Mouse (Mus musculus) limb, embryonic 15.5 days (tissue): ENCODE data around the gene Atpaf2. TPM values are rescaled to one million over a fixed set of nuclear protein-coding genes. Genes with fewer than 3 reads are reported as not detected.
A peak's percentile ranks its signal among the peaks of the same experiment; 100 is the strongest.
"Not testable (repeated sequence)": the region's sequence is repeated elsewhere in the genome, so short reads cannot be mapped to it uniquely, and the experiment has no call there.

ENCODE experiments used
- ATAC-seq: fragments of 200-750 bp; cut with Nextera tagmentation; 2 replicates; pipeline ENCODE4 v1.8.0; 2017; ENCODE audit warnings: low read depth, moderate TSS enrichment; ENCODE audit not compliant: insufficient number of reproducible peaks, low FRiP score, low TSS enrichment
- H3K27ac ChIP-seq: fragments of 300-500 bp; sonication (generic); 2 replicates; pipeline ENCODE4 v1.5.1; 2015; ENCODE audit warnings: moderate library complexity, mild to moderate bottlenecking, inconsistent platforms
- H3K27me3 ChIP-seq: fragments of 300-500 bp; sonication (generic); 2 replicates; pipeline ENCODE4 v1.6.1; 2015; ENCODE audit warnings: inconsistent platforms
- H3K36me3 ChIP-seq: fragments of 300-500 bp; sonication (generic); 2 replicates; pipeline ENCODE4 v1.6.1; 2015; ENCODE audit warnings: inconsistent platforms
- H3K4me1 ChIP-seq: fragments of 300-500 bp; sonication (generic); 2 replicates; pipeline ENCODE4 v1.6.1; 2015; ENCODE audit warnings: inconsistent platforms
- H3K4me2 ChIP-seq: fragments of 300-500 bp; sonication (generic); 2 replicates; pipeline ENCODE4 v1.6.1; 2015; ENCODE audit warnings: mild to moderate bottlenecking, inconsistent platforms
- H3K4me3 ChIP-seq: fragments of 300-500 bp; sonication (generic); 2 replicates; pipeline ENCODE4 v1.5.1; 2015; ENCODE audit warnings: mild to moderate bottlenecking, inconsistent platforms
- H3K9ac ChIP-seq: fragments of 300-500 bp; sonication (generic); 2 replicates; pipeline ENCODE4 v1.6.1; 2015; ENCODE audit warnings: inconsistent platforms
- H3K9me3 ChIP-seq: fragments of 300-500 bp; sonication (generic); 2 replicates; pipeline ENCODE4 v1.6.1; 2016; ENCODE audit warnings: inconsistent platforms
- WGBS: fragments of 180-500 bp; shearing (Covaris S2); methylation state at CpG from one replicate; pipeline ENCODE4 v1.1.7; 2015; 5-methylcytosine and 5-hydroxymethylcytosine counted together
- polyA plus RNA-seq: library from polyadenylated mRNA; unstranded; fragments of >200 nt; fragmentation: Nextera tagmentation; extraction: Ambion mirVana; gene quantifications from 2 replicates; pipeline ENCODE4 v1.2.1, GENCODE M21; 2015

Atpaf2 gene
- polyA plus RNA-seq = 52.4 and 55.4 TPM in 2 replicates

DNA sequence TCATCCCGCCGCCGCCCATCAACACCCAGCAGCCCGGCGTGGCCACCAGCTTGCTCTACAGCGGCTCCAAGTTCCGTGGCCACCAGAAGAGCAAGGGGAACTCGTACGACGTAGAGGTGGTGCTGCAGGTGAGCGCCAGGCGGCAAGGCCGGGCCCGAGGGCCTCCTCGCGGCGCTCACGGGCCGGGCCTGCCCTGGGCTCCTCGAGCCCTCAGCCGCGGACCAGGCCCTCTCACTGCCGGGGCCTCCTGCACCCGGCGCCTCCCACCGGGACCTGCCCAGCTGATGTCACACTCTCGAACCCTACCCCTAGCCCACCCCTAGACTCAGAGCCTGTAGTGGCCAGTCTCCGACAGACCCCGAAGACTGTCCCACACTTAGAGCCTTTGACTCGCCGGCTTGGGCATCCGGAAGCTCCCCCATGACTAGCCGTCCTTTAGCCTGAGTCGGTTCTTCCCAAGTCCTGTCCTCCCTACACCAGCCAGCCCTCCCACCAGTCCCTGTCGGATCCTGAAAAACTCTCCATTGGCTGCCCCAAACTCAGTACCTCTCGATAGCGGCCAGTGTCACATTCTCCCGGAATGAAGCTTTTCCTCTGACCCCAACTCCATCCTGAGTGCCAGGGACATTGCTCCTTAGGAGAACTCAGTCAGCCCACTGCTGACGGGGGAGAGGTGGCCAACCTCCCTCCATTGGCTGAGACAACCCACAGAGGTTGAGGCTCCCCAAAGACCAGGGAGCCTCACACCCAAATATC, at the start of gene Atpaf2:
Atpaf2 (minus strand) TSS at position 741 of the 756 bp plus-strand sequence.
- H3K36me3 ChIP-seq = no peaks in the 10 kb centered on the region
- no peaks in the 10 kb centered on the region for H3K27me3 ChIP-seq
- peaks cover 26% of the 10 kb centered on the region for H3K4me1 ChIP-seq
- H3K9ac ChIP-seq = peak within 1 kb of the TSS; percentile 84
- peak within 1 kb of the TSS; percentile 66 for H3K4me2 ChIP-seq
- H3K27ac ChIP-seq = peak within 1 kb of the TSS; percentile 90
- peak; percentile 28 for ATAC-seq
- no peaks in the 10 kb centered on the region for H3K9me3 ChIP-seq
- H3K4me3 ChIP-seq = peak within 1 kb of the TSS; percentile 85
- WGBS = under 1% methylated on average over 39 of the region's 39 CpGs

DNA sequence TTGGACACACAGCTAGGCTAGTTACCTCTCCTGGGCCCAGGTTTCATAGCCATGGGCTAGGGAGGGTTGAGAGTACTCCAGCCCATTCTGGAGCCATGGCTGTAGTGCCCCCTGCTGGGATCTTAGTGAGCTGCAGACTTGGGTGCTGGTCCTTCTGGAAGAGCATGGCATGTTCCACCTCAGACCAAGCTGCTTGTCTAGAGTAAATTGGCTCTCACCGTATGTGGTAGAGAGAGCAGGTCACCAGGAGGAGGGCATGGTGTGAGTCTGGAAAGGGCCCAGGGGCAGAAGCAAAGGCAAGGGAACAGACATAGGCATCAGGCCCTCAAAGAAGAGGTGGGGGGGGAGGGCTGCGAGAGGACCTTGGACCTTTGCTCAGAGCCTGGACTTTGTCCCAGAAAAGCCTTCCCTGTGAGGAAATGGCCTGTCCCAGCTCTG, 47.7 kb upstream of the Atpaf2 start:
- Histone ChIP-seq H3K36me3 (peaks cover 94% of the 10 kb centered on the region), H3K9me3 (no peaks in the 10 kb centered on the region)
- WGBS = 79% methylated on average over 2 of the region's 2 CpGs

DNA sequence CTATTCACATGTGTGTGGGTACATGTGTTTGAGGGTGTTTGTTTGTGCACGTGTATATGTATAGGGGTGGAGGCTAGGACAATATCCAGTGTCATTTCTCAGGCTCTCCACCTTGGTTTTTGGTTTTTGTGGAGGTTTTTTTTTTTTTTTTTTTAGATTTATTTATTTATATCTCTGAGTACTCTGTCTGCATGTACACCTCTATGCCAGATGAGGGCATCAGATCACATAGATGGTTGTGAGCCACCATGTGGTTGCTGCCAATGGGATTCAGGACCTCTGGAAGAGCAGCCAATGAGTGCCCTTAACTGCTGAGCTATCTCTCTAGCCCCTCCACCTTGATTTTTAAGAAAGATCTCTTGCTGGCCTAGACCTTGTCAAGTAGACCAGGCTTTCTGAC, 39.7 kb upstream of the Atpaf2 start:
- H3K36me3 ChIP-seq = peaks cover 70% of the 10 kb centered on the region
- no peaks in the 10 kb centered on the region for H3K27me3 ChIP-seq
- H3K4me1 ChIP-seq = peaks cover 16% of the 10 kb centered on the region
- WGBS = 97% methylated on average over 1 of the region's 1 CpGs
- H3K9me3 ChIP-seq = no peaks in the 10 kb centered on the region
- no peak overlapping the region for H3K4me2 ChIP-seq
- ATAC-seq = no peak
- no peak overlapping the region for H3K9ac ChIP-seq
- H3K4me3 ChIP-seq = no peak overlapping the region
- H3K27ac ChIP-seq = no peak overlapping the region

More for the DNA sequence above, 47.7 kb upstream of the Atpaf2 start:
- no peak overlapping the region for H3K4me3 ChIP-seq
- ATAC-seq = no peak
- H3K4me1 ChIP-seq = no peaks in the 10 kb centered on the region
- H3K27ac ChIP-seq = no peak overlapping the region
- no peak overlapping the region for H3K9ac ChIP-seq
- H3K4me2 ChIP-seq = no peak overlapping the region
- no peaks in the 10 kb centered on the region for H3K27me3 ChIP-seq

DNA sequence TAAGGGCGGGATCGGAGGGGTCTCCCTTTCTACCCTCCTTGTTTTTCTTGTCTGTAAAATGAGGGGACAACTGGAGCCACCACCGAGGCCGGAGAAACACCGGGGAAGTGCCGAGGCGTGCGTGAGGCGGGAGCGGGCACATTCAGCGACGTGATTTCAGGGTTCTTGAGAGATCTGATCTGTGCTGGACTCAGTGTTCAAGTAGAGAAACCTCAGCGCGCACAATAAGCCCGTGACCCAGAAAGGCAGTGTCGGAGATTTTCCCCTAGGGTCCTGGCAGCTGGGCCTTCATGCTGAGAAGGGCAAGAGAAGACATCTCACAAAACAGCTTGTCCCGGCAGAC, 36.5 kb upstream of the Atpaf2 start:
- H3K27ac ChIP-seq = peak overlapping the region; percentile 81
- H3K9ac ChIP-seq = peak overlapping the region; percentile 82
- peak overlapping the region; percentile 80 for H3K4me2 ChIP-seq
- peaks cover 16% of the 10 kb centered on the region for H3K4me1 ChIP-seq
- H3K36me3 ChIP-seq = peaks cover 38% of the 10 kb centered on the region
- no peak for ATAC-seq
- no peaks in the 10 kb centered on the region for H3K9me3 ChIP-seq
- H3K4me3 ChIP-seq = peak overlapping the region; percentile 67
- 0% methylated on average over 17 of the region's 17 CpGs for WGBS
- no peaks in the 10 kb centered on the region for H3K27me3 ChIP-seq

DNA sequence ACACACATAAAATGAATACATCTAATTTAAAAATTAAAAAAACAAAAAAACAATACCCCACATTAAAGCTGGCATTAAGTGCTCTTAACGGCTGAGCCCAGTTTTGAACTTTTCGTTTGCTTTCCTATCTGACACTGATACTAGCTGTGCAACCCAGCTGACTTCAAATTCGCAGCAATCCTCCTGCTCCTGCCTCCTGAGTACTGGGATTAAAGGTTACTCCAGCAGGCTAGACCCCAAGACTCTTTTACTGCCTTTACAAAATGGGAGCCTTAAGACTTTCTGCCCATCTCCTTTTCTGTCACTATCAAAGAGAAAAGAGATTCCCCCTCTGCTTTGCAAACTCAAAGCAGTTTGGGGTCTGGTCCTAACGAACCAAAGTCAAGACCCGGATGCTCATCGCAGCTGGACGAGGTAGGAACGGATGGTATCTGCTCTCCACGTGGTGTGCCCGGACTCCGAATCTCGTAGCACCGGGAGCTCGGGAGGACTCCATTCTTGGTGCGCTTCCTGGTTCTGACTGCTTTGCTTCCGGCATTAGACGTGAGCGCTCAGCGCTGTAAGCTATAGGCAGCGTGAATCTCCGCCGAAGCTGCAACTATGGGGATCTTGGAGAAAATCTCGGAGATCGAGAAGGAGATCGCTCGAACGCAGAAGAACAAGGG, 36.0 kb upstream of the Atpaf2 start, which contains the start of gene Drg2:
Drg2 (plus strand) TSS at position 512 of the 665 bp plus-strand sequence.
- WGBS = 5% methylated on average over 27 of the region's 27 CpGs
- Histone ChIP-seq H3K27ac (peak within 1 kb of the TSS; percentile 81), H3K36me3 (peaks cover 33% of the 10 kb centered on the region)

DNA sequence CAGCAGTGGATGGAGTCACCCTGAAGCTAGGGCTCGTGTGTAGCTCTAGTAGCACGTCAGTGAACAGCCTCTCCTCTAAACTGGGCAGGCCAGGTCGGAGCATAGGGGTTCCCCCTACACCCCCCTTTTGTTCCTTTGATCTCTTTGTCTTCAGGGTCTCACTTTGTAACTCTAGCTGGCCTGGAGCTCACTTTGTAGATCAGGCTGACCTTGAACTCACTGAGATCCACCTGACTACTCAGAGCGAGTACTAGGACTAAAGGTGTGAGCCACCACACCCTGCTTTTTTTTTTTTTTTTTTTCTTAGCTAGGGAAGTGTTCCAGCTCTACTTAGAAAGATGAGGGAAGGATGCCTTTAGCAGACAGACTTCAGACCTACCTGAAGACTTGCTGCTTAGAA, 25.8 kb upstream of the Atpaf2 start:
- no peak for ATAC-seq
- 86% methylated on average over 4 of the region's 4 CpGs for WGBS
- Histone ChIP-seq H3K27ac (no peak overlapping the region), H3K36me3 (peaks cover 48% of the 10 kb centered on the region), H3K9me3 (no peaks in the 10 kb centered on the region), H3K9ac (no peak overlapping the region), H3K4me2 (no peak overlapping the region), H3K27me3 (no peaks in the 10 kb centered on the region), H3K4me1 (no peaks in the 10 kb centered on the region), H3K4me3 (no peak overlapping the region)

More for the DNA sequence above, 36.0 kb upstream of the Atpaf2 start, which contains the start of gene Drg2:
- Histone ChIP-seq H3K4me3 (peak within 1 kb of the TSS; percentile 67), H3K9ac (peak within 1 kb of the TSS; percentile 82), H3K27me3 (no peaks in the 10 kb centered on the region), H3K9me3 (no peaks in the 10 kb centered on the region), H3K4me2 (peak within 1 kb of the TSS; percentile 80), H3K4me1 (peaks cover 16% of the 10 kb centered on the region)
- ATAC-seq = peak; percentile 83

DNA sequence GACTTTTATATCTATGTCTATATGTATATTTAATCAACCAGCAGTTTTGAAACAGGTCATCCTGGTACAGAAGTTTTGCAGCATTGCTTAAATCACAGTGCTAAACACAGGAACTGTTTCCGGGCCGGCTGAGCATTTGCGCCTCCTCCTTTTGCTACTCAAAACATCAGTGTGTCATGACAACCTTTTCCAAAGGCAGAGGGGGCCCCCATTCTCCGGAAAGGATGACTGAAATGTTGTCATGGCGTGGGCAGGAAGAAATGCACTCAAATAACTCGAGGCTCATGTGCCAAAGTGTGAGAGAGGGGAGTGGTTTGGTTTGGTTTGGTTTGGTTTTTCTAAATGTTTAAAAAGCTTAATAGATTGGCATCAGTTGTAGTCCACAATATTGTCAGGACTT, 24.6 kb upstream of the Atpaf2 start:
- H3K4me1 ChIP-seq = no peaks in the 10 kb centered on the region
- WGBS = 85% methylated on average over 6 of the region's 6 CpGs
- no peak overlapping the region for H3K9ac ChIP-seq
- H3K27me3 ChIP-seq = no peaks in the 10 kb centered on the region
- no peak for ATAC-seq
- no peaks in the 10 kb centered on the region for H3K9me3 ChIP-seq
- no peak overlapping the region for H3K4me3 ChIP-seq
- H3K27ac ChIP-seq = no peak overlapping the region
- H3K36me3 ChIP-seq = peaks cover 58% of the 10 kb centered on the region
- no peak overlapping the region for H3K4me2 ChIP-seq

DNA sequence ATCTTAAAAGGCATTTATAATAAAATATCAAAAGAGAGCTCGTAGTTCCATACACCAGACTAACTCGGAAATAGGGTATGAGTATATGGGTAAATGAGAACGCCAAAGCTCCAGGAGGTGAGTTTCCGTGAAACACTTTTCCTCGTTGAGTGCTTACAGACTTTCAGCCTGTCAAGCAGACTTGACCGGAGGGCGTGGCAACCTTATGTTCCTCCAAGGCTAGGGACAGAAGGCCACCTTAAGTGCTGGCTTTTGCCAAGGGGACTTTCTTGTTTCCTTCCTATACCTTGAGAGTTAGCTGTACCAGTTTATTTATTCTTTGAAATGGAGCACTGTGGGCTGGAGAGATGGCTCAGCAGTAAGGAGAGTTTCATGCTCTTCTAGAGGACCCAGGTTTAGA, 21.9 kb upstream of the Atpaf2 start:
- Histone ChIP-seq H3K27me3 (no peaks in the 10 kb centered on the region), H3K4me3 (no peak overlapping the region), H3K36me3 (peaks cover 83% of the 10 kb centered on the region), H3K27ac (no peak overlapping the region), H3K4me1 (no peaks in the 10 kb centered on the region), H3K4me2 (no peak overlapping the region), H3K9me3 (no peaks in the 10 kb centered on the region), H3K9ac (no peak overlapping the region)
- ATAC-seq = no peak
- WGBS = 32% methylated on average over 7 of the region's 7 CpGs

DNA sequence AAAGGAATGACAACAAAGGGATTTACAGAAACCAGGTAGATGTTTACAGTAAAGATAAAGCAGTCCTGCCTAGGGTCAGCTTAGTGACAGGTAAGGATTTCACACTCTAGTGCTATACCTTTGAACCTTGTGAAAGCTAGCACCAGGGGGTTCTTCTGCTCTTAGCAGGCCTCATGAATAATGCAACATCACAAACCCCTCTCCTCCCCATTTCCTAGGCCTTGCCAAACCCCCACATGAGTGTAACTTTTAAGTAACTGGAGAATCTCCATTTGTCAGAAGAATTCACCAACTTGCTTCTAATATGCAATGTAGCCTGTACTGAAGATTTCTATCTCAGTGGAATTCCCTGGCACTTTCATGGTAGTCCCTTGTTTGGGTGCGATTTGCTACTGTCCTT, 21.4 kb upstream of the Atpaf2 start:
- not testable (repeated sequence) for H3K27me3 ChIP-seq, H3K27ac ChIP-seq, H3K4me2 ChIP-seq, H3K4me3 ChIP-seq, H3K4me1 ChIP-seq, H3K9me3 ChIP-seq, ATAC-seq, H3K9ac ChIP-seq
- peaks cover 88% of the 10 kb centered on the region for H3K36me3 ChIP-seq
- 23% methylated on average over 1 of the region's 1 CpGs for WGBS

DNA sequence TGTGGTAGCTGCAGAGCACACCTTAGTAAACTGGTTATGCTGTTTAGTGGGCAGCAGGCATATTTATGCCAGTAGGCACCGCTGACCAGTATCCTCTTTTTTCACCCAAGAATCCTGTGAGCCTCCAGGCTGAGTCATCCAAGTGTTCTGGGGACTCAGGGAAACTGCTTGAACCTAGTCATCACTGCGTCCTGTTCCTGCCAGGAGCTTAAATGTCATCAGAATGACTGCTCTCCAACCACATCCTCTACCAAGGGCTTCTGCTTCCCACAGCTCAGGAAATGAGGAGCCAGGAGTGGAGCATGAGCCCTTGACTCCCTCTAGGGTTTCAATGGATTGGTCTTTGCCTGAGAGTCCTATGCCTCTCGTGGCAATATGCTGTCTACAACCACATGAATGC, 18.4 kb upstream of the Atpaf2 start:
- no peaks in the 10 kb centered on the region for H3K4me1 ChIP-seq
- no peak overlapping the region for H3K27ac ChIP-seq
- no peak for ATAC-seq
- WGBS = 90% methylated on average over 3 of the region's 3 CpGs
- no peak overlapping the region for H3K4me2 ChIP-seq
- no peak overlapping the region for H3K4me3 ChIP-seq
- no peak overlapping the region for H3K9ac ChIP-seq
- H3K9me3 ChIP-seq = no peaks in the 10 kb centered on the region
- H3K27me3 ChIP-seq = no peaks in the 10 kb centered on the region
- peaks cover 81% of the 10 kb centered on the region for H3K36me3 ChIP-seq

DNA sequence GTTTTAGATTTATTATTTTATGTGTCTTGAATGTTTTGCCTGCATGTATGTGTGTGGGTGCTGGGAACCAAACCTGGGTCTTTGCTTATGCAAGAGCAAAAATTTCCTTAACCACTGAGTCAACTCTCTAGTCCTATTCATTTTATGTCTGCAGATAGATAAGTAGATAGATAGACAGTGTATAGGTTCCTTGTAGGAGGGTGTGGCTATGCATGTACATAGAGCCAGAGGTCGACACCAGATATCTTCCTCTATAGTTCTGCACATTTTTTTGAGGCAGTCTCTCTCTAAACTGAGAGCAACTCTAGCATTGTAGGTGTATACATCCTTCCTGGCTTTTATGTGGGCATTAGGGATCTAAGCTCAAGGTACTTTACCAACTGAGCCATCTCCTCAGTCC, 16.9 kb upstream of the Atpaf2 start:
- no peak for ATAC-seq
- no peak overlapping the region for H3K27ac ChIP-seq
- WGBS = 77% methylated on average over 1 of the region's 1 CpGs

DNA sequence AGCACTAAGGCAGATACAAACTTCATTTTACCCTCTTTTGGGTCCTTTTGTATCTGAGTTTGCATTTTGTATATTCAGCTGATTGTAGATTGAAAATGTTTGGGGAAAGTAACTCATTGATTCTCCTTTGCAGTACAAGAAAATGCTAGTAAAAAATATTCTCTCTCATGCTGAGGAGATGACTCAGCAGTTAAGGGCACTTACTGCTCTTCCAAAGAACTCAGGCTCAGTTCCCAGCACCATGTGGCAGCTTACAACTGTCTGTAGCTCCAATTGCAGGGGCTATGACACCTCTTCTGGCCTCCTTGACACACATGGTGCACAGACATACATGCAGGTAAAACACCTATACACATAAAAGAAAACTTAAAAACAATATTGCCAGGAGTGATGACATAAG, 15.2 kb upstream of the Atpaf2 start:
- Histone ChIP-seq H3K9me3 (no peaks in the 10 kb centered on the region), H3K4me1 (no peaks in the 10 kb centered on the region), H3K27me3 (no peaks in the 10 kb centered on the region), H3K9ac (no peak overlapping the region), H3K27ac (no peak overlapping the region), H3K4me3 (no peak overlapping the region), H3K36me3 (peaks cover 64% of the 10 kb centered on the region), H3K4me2 (no peak overlapping the region)
- no peak for ATAC-seq

More for the DNA sequence above, 16.9 kb upstream of the Atpaf2 start:
- Histone ChIP-seq H3K36me3 (peaks cover 67% of the 10 kb centered on the region), H3K9me3 (no peaks in the 10 kb centered on the region), H3K4me3 (no peak overlapping the region), H3K9ac (no peak overlapping the region), H3K4me2 (no peak overlapping the region), H3K27me3 (no peaks in the 10 kb centered on the region), H3K4me1 (no peaks in the 10 kb centered on the region)
